16 mouse cellular contexts compared by ENCODE assay signal in genomic region chr1:41104869-41105268, GRCm38 (mm10).
DNase-seq lines count a peak whose midpoint lies in the region; ATAC-seq and TF ChIP-seq lines count a peak whose summit lies in the region.
"Had no signal": no experiment of that assay in that cellular context is flagged by ENCODE, and none has a peak within 500 bp of the region (broad histone marks: within the 10 kb centered on the region; RNA-seq: fewer than 3 reads in every experiment).

No protein-coding gene starts in this region.

- H3K27ac ChIP-seq in forebrain, embryonic 15.5 days (replicated peaks) = no peak overlapping the region
- no peak overlapping the region for H3K27ac ChIP-seq in forebrain, embryonic 16.5 days (ENCODE audit: low read length)
- H3K27ac ChIP-seq in left cerebral cortex, adult 2 months = no peak overlapping the region
- H3K27ac ChIP-seq: embryonic facial prominence, embryonic 10.5 days; heart, adult 2 months; hindbrain, embryonic 10.5 days; hindbrain, embryonic 14.5 days had no signal

- no peaks in the 10 kb centered on the region for H3K9me3 ChIP-seq in forebrain, embryonic 15.5 days
- no peaks in the 10 kb centered on the region for H3K9me3 ChIP-seq in forebrain, embryonic 16.5 days (ENCODE audit: control insufficient read depth, low read length)
- H3K9me3 ChIP-seq: embryonic facial prominence, embryonic 10.5 days; heart, embryonic 12.5 days; hindbrain, embryonic 10.5 days had no signal

- H3K4me1 ChIP-seq in forebrain, embryonic 15.5 days = no peaks in the 10 kb centered on the region
- no peaks in the 10 kb centered on the region for H3K4me1 ChIP-seq in forebrain, embryonic 16.5 days (replicated peaks; ENCODE audit: control insufficient read depth, insufficient read depth, low read length)
- H3K4me1 ChIP-seq: embryonic facial prominence, embryonic 10.5 days; heart, embryonic 12.5 days; hindbrain, embryonic 10.5 days had no signal

- WGBS in forebrain, embryonic 15.5 days = 76% methylated on average over 5 of the region's 5 CpGs
- WGBS in forebrain, embryonic 16.5 days = 70% methylated on average over 5 of the region's 5 CpGs

- H3K4me2 ChIP-seq in forebrain, embryonic 15.5 days (replicated peaks) = no peak overlapping the region
- no peak overlapping the region for H3K4me2 ChIP-seq in forebrain, embryonic 16.5 days (ENCODE audit: low read length)
- H3K4me2 ChIP-seq: heart, embryonic 12.5 days; hindbrain, embryonic 14.5 days had no signal

- H3K27me3 ChIP-seq in forebrain, embryonic 15.5 days = no peaks in the 10 kb centered on the region
- H3K27me3 ChIP-seq in forebrain, embryonic 16.5 days (replicated peaks; ENCODE audit: control insufficient read depth, insufficient read depth, low read length) = no peaks in the 10 kb centered on the region
- H3K27me3 ChIP-seq: heart, embryonic 12.5 days had no signal

- no peak overlapping the region for H3K4me3 ChIP-seq in forebrain, embryonic 15.5 days
- no peak overlapping the region for H3K4me3 ChIP-seq in forebrain, embryonic 16.5 days (replicated peaks; ENCODE audit: low read length)
- no peak overlapping the region for H3K4me3 ChIP-seq in left cerebral cortex, adult 2 months
- H3K4me3 ChIP-seq: embryonic facial prominence, embryonic 10.5 days; heart, adult 2 months; heart, embryonic 12.5 days; hindbrain, embryonic 10.5 days had no signal

- no peak overlapping the region for H3K9ac ChIP-seq in forebrain, embryonic 15.5 days (replicated peaks)
- H3K9ac ChIP-seq in forebrain, embryonic 16.5 days (replicated peaks; ENCODE audit: low read depth, low read length) = no peak overlapping the region
- H3K9ac ChIP-seq: heart, embryonic 12.5 days; hindbrain, embryonic 14.5 days had no signal

- no peak for TF ChIP-seq CTCF in left cerebral cortex, adult 2 months (IDR thresholded peaks at IDR 0.05)

- intact Hi-C loops in left cerebral cortex, postnatal 14 days (cut with DNase I) = no loop called here
- intact Hi-C loops in left cerebral cortex, adult 2 months (cut with DNase I) = no loop called here

- H3K36me3 ChIP-seq in forebrain, embryonic 15.5 days = no peaks in the 10 kb centered on the region
- no peaks in the 10 kb centered on the region for H3K36me3 ChIP-seq in forebrain, embryonic 16.5 days (ENCODE audit: control insufficient read depth, insufficient read depth)
- H3K36me3 ChIP-seq: embryonic facial prominence, embryonic 10.5 days; heart, embryonic 12.5 days; hindbrain, embryonic 10.5 days had no signal

- DNase-seq in left cerebral cortex, postnatal 14 days (ENCODE audit: low spot score in 2 of 2) = peak; percentile 26 to 60
- no peak for DNase-seq in left cerebral cortex, adult 2 months (ENCODE audit: extremely low spot score in 1 of 2, low spot score in 2 of 2)
- peak; percentile 53 for DNase-seq in brain, adult 2 months (ENCODE audit: low read depth, low spot score)
- DNase-seq in telencephalon, adult 2 months (ENCODE audit: low read depth, low spot score) = peak; percentile 69
- no peak for DNase-seq in adrenal gland, adult 18-20 months (ENCODE audit: low spot score in 2 of 2)
- DNase-seq: adrenal gland, postnatal 14 days; cerebellum, adult 18-20 months; cerebellum, postnatal 10 days; gastrocnemius, postnatal 14 days; heart, adult 2 months had no signal

- ATAC-seq in forebrain, embryonic 15.5 days (replicated peaks) = 0 out of 2 replicates have a peak, but pooled peaks have one; percentile 26
- ATAC-seq in forebrain, embryonic 16.5 days = no peak

Comparison
In these comparisons a context has a peak if more than half of its experiments do, and no peak if none do; other contexts are left out.
1. DNase-seq: peak in left cerebral cortex, postnatal 14 days (2 of 2), brain, adult 2 months (single experiment) and telencephalon, adult 2 months (single experiment); none in left cerebral cortex, adult 2 months (0 of 2) and adrenal gland, adult 18-20 months (0 of 2).